14 mouse cellular contexts compared by ENCODE assay signal in genomic region chr11:118712058-118712457, GRCm38 (mm10).
DNase-seq lines count a peak whose midpoint lies in the region; ATAC-seq lines count a peak whose summit lies in the region.
"Had no signal": no experiment of that assay in that cellular context is flagged by ENCODE, and none has a peak within 500 bp of the region (broad histone marks: within the 10 kb centered on the region; RNA-seq: fewer than 3 reads in every experiment).

No protein-coding gene starts in this region.

- H3K9ac ChIP-seq in forebrain, embryonic 15.5 days (replicated peaks), result no peak overlapping the region
- H3K9ac ChIP-seq in forebrain, embryonic 11.5 days (ENCODE audit: low read length), result no peak overlapping the region
- H3K9ac ChIP-seq in midbrain, embryonic 16.5 days (ENCODE audit: low read depth, low read length), result no peak overlapping the region
- H3K9ac ChIP-seq: limb, embryonic 15.5 days had no signal

- no peaks in the 10 kb centered on the region for H3K9me3 ChIP-seq in forebrain, embryonic 15.5 days
- H3K9me3 ChIP-seq in forebrain, embryonic 11.5 days (ENCODE audit: control insufficient read depth, low read length), result no peaks in the 10 kb centered on the region
- H3K9me3 ChIP-seq in midbrain, embryonic 16.5 days (replicated peaks; ENCODE audit: control insufficient read depth, low read length, poor library complexity, severe bottlenecking), result no peaks in the 10 kb centered on the region
- H3K9me3 ChIP-seq: limb, embryonic 15.5 days had no signal

- H3K27ac ChIP-seq in forebrain, embryonic 15.5 days (replicated peaks), result peak overlapping the region; percentile 66; the same call in 1 of the 2 replicates
- H3K27ac ChIP-seq in forebrain, embryonic 11.5 days (ENCODE audit: low read depth, low read length), result no peak overlapping the region
- 0 out of 2 replicates have a peak overlapping the region, but pooled peaks have one; percentile 26 for H3K27ac ChIP-seq in midbrain, embryonic 16.5 days (ENCODE audit: low read length)
- H3K27ac ChIP-seq: embryonic facial prominence, embryonic 10.5 days; heart, embryonic 10.5 days; limb, embryonic 15.5 days had no signal

- no peaks in the 10 kb centered on the region for H3K27me3 ChIP-seq in forebrain, embryonic 15.5 days
- no peaks in the 10 kb centered on the region for H3K27me3 ChIP-seq in forebrain, embryonic 11.5 days (ENCODE audit: control insufficient read depth, insufficient read depth, low read length)
- no peaks in the 10 kb centered on the region for H3K27me3 ChIP-seq in midbrain, embryonic 16.5 days (ENCODE audit: control insufficient read depth, insufficient read depth, low read depth, low read length)

- H3K4me2 ChIP-seq in forebrain, embryonic 15.5 days (replicated peaks), result no peak overlapping the region
- no peak overlapping the region for H3K4me2 ChIP-seq in forebrain, embryonic 11.5 days (ENCODE audit: low read depth, low read length, severe bottlenecking)
- H3K4me2 ChIP-seq in midbrain, embryonic 16.5 days (ENCODE audit: low read length), result no peak overlapping the region
- H3K4me2 ChIP-seq: limb, embryonic 15.5 days had no signal

- DNase-seq in forebrain, embryonic 11.5 days (ENCODE audit: low spot score), result no peak
- peak; percentile 52 for DNase-seq in cerebellum, adult 9-10 months
- DNase-seq in cerebellum, postnatal 36 days, result peak; percentile 38 to 48
- no peak for DNase-seq in frontal cortex, postnatal 10 days (ENCODE audit: low spot score in 2 of 2)
- no peak for DNase-seq in urinary bladder, postnatal 14 days (ENCODE audit: low spot score)
- DNase-seq: gastrocnemius, postnatal 36 days; heart, postnatal 10 days; layer of hippocampus, postnatal 36 days; lung, postnatal 14 days had no signal

- WGBS in forebrain, embryonic 15.5 days, result 70% methylated on average over 9 of the region's 9 CpGs
- WGBS in forebrain, embryonic 11.5 days, result 81% methylated on average over 9 of the region's 9 CpGs
- 74% methylated on average over 9 of the region's 9 CpGs for WGBS in midbrain, embryonic 16.5 days

- no peak for ATAC-seq in forebrain, embryonic 15.5 days (replicated peaks)
- no peak for ATAC-seq in forebrain, embryonic 11.5 days (replicated peaks; ENCODE audit: low FRiP score)
- ATAC-seq in midbrain, embryonic 16.5 days, result no peak

- H3K4me1 ChIP-seq in forebrain, embryonic 15.5 days, result peaks cover 42% of the 10 kb centered on the region
- no peaks in the 10 kb centered on the region for H3K4me1 ChIP-seq in forebrain, embryonic 11.5 days (replicated peaks; ENCODE audit: control insufficient read depth, insufficient read depth, low read length)
- peaks cover 35% of the 10 kb centered on the region for H3K4me1 ChIP-seq in midbrain, embryonic 16.5 days (ENCODE audit: control insufficient read depth, insufficient read depth, low read length)

- H3K4me3 ChIP-seq in forebrain, embryonic 15.5 days, result no peak overlapping the region
- H3K4me3 ChIP-seq in forebrain, embryonic 11.5 days (ENCODE audit: low read depth, low read length), result no peak overlapping the region
- H3K4me3 ChIP-seq in midbrain, embryonic 16.5 days (ENCODE audit: low read depth, low read length), result no peak overlapping the region
- H3K4me3 ChIP-seq: embryonic facial prominence, embryonic 10.5 days; heart, embryonic 10.5 days; limb, embryonic 15.5 days had no signal

- no peaks in the 10 kb centered on the region for H3K36me3 ChIP-seq in forebrain, embryonic 15.5 days
- no peaks in the 10 kb centered on the region for H3K36me3 ChIP-seq in forebrain, embryonic 11.5 days (ENCODE audit: control insufficient read depth, insufficient read depth, low read length)
- H3K36me3 ChIP-seq in midbrain, embryonic 16.5 days (ENCODE audit: control insufficient read depth, insufficient read depth, low read length), result no peaks in the 10 kb centered on the region
- H3K36me3 ChIP-seq: embryonic facial prominence, embryonic 10.5 days; heart, embryonic 10.5 days; limb, embryonic 15.5 days had no signal

Comparison
In these comparisons a context has a peak if more than half of its experiments do, and no peak if none do; other contexts are left out.
1. DNase-seq: peak in cerebellum, adult 9-10 months (single experiment) and cerebellum, postnatal 36 days (2 of 2); none in forebrain, embryonic 11.5 days (single experiment), frontal cortex, postnatal 10 days (0 of 2) and urinary bladder, postnatal 14 days (single experiment).